Mouse (Mus musculus): ENCODE measurements around the gene Acnat1.
"Not testable (repeated sequence)": the region's sequence is repeated elsewhere in the genome, so short reads cannot be mapped to it uniquely, and the experiment has no call there.

Acnat1 gene

GRCm38 (mm10) chr4:49473435-49474100, at the start of gene Acnat1:
Acnat1 (minus strand) TSS chr4:49473912.
- DNase-seq (ENCODE audit: low spot score): no peak

GRCm38 (mm10) chr4:49522576-49522975, 48.9 kb upstream of the Acnat1 start:
- DNase-seq (ENCODE audit: low spot score): peak; percentile 8

- no peak for DNase-seq (ENCODE audit: low spot score)
Measured at GRCm38 (mm10) chr4:49521346-49521745, 47.6 kb upstream of the Acnat1 start.

- peak; percentile 87 for DNase-seq (ENCODE audit: low spot score)
Measured at GRCm38 (mm10) chr4:49520572-49521340, 47.0 kb upstream of the Acnat1 start, which contains the start of the genes Mrpl50 and Zfp189. Mrpl50 (minus strand) TSS chr4:49521093. Zfp189 (plus strand) TSS chr4:49521176.

- no peak for DNase-seq (ENCODE audit: low spot score)
Measured at GRCm38 (mm10) chr4:49519476-49519875, 45.8 kb upstream of the Acnat1 start.

- DNase-seq (ENCODE audit: low spot score): no peak
Measured at GRCm38 (mm10) chr4:49514441-49514840, 40.7 kb upstream of the Acnat1 start.

- no peak for DNase-seq (ENCODE audit: low spot score)
Measured at GRCm38 (mm10) chr4:49512636-49513035, 38.9 kb upstream of the Acnat1 start.

- not testable (repeated sequence) for DNase-seq (ENCODE audit: low spot score)
Measured at GRCm38 (mm10) chr4:49510236-49510835, 36.6 kb upstream of the Acnat1 start.

GRCm38 (mm10) chr4:49509183-49509582, 35.5 kb upstream of the Acnat1 start:
- no peak for DNase-seq (ENCODE audit: low spot score)

- DNase-seq (ENCODE audit: low spot score): no peak
Measured at GRCm38 (mm10) chr4:49506386-49506785, 32.7 kb upstream of the Acnat1 start, which contains the start of gene Baat. Baat (minus strand) TSS chr4:49506557.

GRCm38 (mm10) chr4:49503563-49503962, 29.9 kb upstream of the Acnat1 start:
- DNase-seq (ENCODE audit: low spot score): no peak

- not testable (repeated sequence) for DNase-seq (ENCODE audit: low spot score)
Measured at GRCm38 (mm10) chr4:49485934-49486650, 12.4 kb upstream of the Acnat1 start.

- no peak for DNase-seq (ENCODE audit: low spot score)
Measured at GRCm38 (mm10) chr4:49485442-49485841, 11.7 kb upstream of the Acnat1 start.

- DNase-seq (ENCODE audit: low spot score): no peak
Measured at GRCm38 (mm10) chr4:49480896-49481295, 7.2 kb upstream of the Acnat1 start.

- no peak for DNase-seq (ENCODE audit: low spot score)
Measured at GRCm38 (mm10) chr4:49480104-49480760, 6.5 kb upstream of the Acnat1 start.

- not testable (repeated sequence) for DNase-seq (ENCODE audit: low spot score)
Measured at GRCm38 (mm10) chr4:49479035-49479434, 5.3 kb upstream of the Acnat1 start.

- DNase-seq (ENCODE audit: low spot score): no peak
Measured at GRCm38 (mm10) chr4:49478118-49478877, 4.6 kb upstream of the Acnat1 start.

- DNase-seq (ENCODE audit: low spot score): no peak
Measured at GRCm38 (mm10) chr4:49474583-49474982, 871 bp upstream of the Acnat1 start.

GRCm38 (mm10) chr4:49469435-49470151, 4.1 kb downstream of the Acnat1 start:
- DNase-seq (ENCODE audit: low spot score): no peak

- DNase-seq (ENCODE audit: low spot score): no peak
Measured at GRCm38 (mm10) chr4:49467360-49467759, 6.4 kb downstream of the Acnat1 start.

Measured in ovary, postnatal 36 days (tissue).